Mouse (Mus musculus) intestine, embryonic 14.5 days (tissue): ENCODE measurements around the gene Mettl2. TPM values are rescaled to one million over a fixed set of nuclear protein-coding genes. Genes with fewer than 3 reads are reported as not detected.
"Not testable (repeated sequence)": the region's sequence is repeated elsewhere in the genome, so short reads cannot be mapped to it uniquely, and the experiment has no call there.

Source experiments
- ATAC-seq: fragments of 200-750 bp; cut with Nextera tagmentation; replicated peaks from 2 replicates; pipeline ENCODE4 v1.8.0; 2017; ENCODE audit warnings: low read depth, moderate number of reproducible peaks, moderate TSS enrichment, moderate library complexity; ENCODE audit not compliant: low FRiP score, low TSS enrichment
- DNase-seq: peaks from one replicate; pipeline ENCODE4 v3.0.0-alpha.2; 2018; ENCODE audit warnings: low spot score
- H3K27ac ChIP-seq: fragments of 300-500 bp; sonication (generic); 2 replicates; pipeline ENCODE4 v1.5.1; 2014; ENCODE audit warnings: low read depth, mild to moderate bottlenecking, control low read depth
- H3K27me3 ChIP-seq: fragments of 300-500 bp; sonication (generic); replicated peaks from 2 replicates; pipeline ENCODE4 v1.6.1; 2014; ENCODE audit warnings: low read length, control low read depth; ENCODE audit not compliant: control insufficient read depth, insufficient read depth
- H3K36me3 ChIP-seq: fragments of 300-500 bp; sonication (generic); 2 replicates; pipeline ENCODE4 v1.6.1; 2014; ENCODE audit warnings: low read length, control low read depth; ENCODE audit not compliant: control insufficient read depth, insufficient read depth
- H3K4me1 ChIP-seq: fragments of 300-500 bp; sonication (generic); replicated peaks from 2 replicates; pipeline ENCODE4 v1.6.1; 2014; ENCODE audit warnings: low read length, control low read depth, mixed read lengths; ENCODE audit not compliant: control insufficient read depth, insufficient read depth
- H3K4me2 ChIP-seq: fragments of 300-500 bp; sonication (generic); 2 replicates; pipeline ENCODE4 v1.6.1; 2014; ENCODE audit warnings: low read length
- H3K4me3 ChIP-seq: fragments of 300-500 bp; sonication (generic); 2 replicates; pipeline ENCODE4 v1.5.1; 2014; ENCODE audit warnings: low read depth, low read length, control low read depth, mixed read lengths
- H3K9ac ChIP-seq: fragments of 300-500 bp; sonication (generic); 2 replicates; pipeline ENCODE4 v1.6.1; 2014; ENCODE audit warnings: mild to moderate bottlenecking, low read length
- H3K9me3 ChIP-seq: fragments of 300-500 bp; sonication (generic); 2 replicates; pipeline ENCODE4 v1.6.1; 2016; ENCODE audit warnings: low read length, control low read depth; ENCODE audit not compliant: control insufficient read depth
- WGBS: fragments of 180-500 bp; shearing (Covaris S2); extraction: QIAGEN DNeasy Blood & Tissue Kit; methylation state at CpG from one replicate; pipeline ENCODE4 v1.1.7; 2014; 5-methylcytosine and 5-hydroxymethylcytosine counted together
- polyA plus RNA-seq: library from polyadenylated mRNA; unstranded; fragments of >200 nt; fragmentation: Nextera tagmentation; extraction: Ambion mirVana; gene quantifications from 2 replicates; pipeline ENCODE4 v1.2.1, GENCODE M21; 2014

The Mettl2 gene
- 40.7 and 48.6 TPM in 2 replicates for polyA plus RNA-seq

- Histone ChIP-seq H3K4me3 (peak within 1 kb of the TSS; percentile 80), H3K9ac (peak within 1 kb of the TSS; percentile 65), H3K4me2 (peak within 1 kb of the TSS; percentile 95), H3K27ac (peak within 1 kb of the TSS; percentile 75), H3K4me1 (peaks cover 9% of the 10 kb centered on the region), H3K36me3 (peaks cover 24% of the 10 kb centered on the region), H3K9me3 (no peaks in the 10 kb centered on the region), H3K27me3 (no peaks in the 10 kb centered on the region)
- WGBS, result 1% methylated on average over 37 of the region's 38 CpGs
- peak; percentile 92 for DNase-seq
- peak; percentile 91 for ATAC-seq
Observed at GRCm38 (mm10) chr11:105125735-105126519, at the start of gene Mettl2. Gene Mettl2 (plus strand): TSS chr11:105126425.

GRCm38 (mm10) chr11:105112448-105112847, 13.8 kb upstream of the Mettl2 start:
- not testable (repeated sequence) for H3K9ac ChIP-seq, H3K4me1 ChIP-seq, H3K27ac ChIP-seq, H3K27me3 ChIP-seq, DNase-seq, H3K9me3 ChIP-seq, H3K36me3 ChIP-seq, H3K4me3 ChIP-seq, H3K4me2 ChIP-seq, ATAC-seq
- 81% methylated on average over 22 of the region's 22 CpGs for WGBS

GRCm38 (mm10) chr11:105117814-105118213, 8.4 kb upstream of the Mettl2 start:
- Histone ChIP-seq H3K4me3 (no peak overlapping the region), H3K4me2 (no peak overlapping the region)
- WGBS, result 88% methylated on average over 7 of the region's 7 CpGs

GRCm38 (mm10) chr11:105120551-105121061, 5.6 kb upstream of the Mettl2 start:
- Histone ChIP-seq H3K9me3 (no peaks in the 10 kb centered on the region), H3K4me1 (no peaks in the 10 kb centered on the region), H3K4me2 (no peak overlapping the region), H3K9ac (no peak overlapping the region), H3K36me3 (no peaks in the 10 kb centered on the region), H3K27me3 (no peaks in the 10 kb centered on the region), H3K4me3 (no peak overlapping the region), H3K27ac (no peak overlapping the region)
- 38% methylated on average over 4 of the region's 4 CpGs for WGBS
- no peak for DNase-seq
- ATAC-seq, result no peak

More at GRCm38 (mm10) chr11:105117814-105118213, 8.4 kb upstream of the Mettl2 start:
- ATAC-seq (no peak), DNase-seq (no peak)
- Histone ChIP-seq H3K9me3 (no peaks in the 10 kb centered on the region), H3K36me3 (no peaks in the 10 kb centered on the region), H3K27ac (no peak overlapping the region), H3K4me1 (no peaks in the 10 kb centered on the region), H3K27me3 (no peaks in the 10 kb centered on the region), H3K9ac (no peak overlapping the region)

- DNase-seq, H3K4me2 ChIP-seq, H3K4me1 ChIP-seq, H3K27me3 ChIP-seq, ATAC-seq, H3K27ac ChIP-seq, H3K36me3 ChIP-seq, H3K9ac ChIP-seq, H3K9me3 ChIP-seq, H3K4me3 ChIP-seq: not testable (repeated sequence)
- WGBS, result 78% methylated on average over 5 of the region's 5 CpGs
Observed at GRCm38 (mm10) chr11:105121792-105122191, 4.4 kb upstream of the Mettl2 start.

- H3K9me3 ChIP-seq, result no peaks in the 10 kb centered on the region
- H3K27me3 ChIP-seq, result no peaks in the 10 kb centered on the region
- no peak overlapping the region for H3K4me3 ChIP-seq
- H3K9ac ChIP-seq, result no peak overlapping the region
- ATAC-seq, result no peak
- 14% methylated on average over 9 of the region's 9 CpGs for WGBS
- no peak overlapping the region for H3K27ac ChIP-seq
- H3K4me2 ChIP-seq, result no peak overlapping the region
- DNase-seq, result peak; percentile 53
- H3K4me1 ChIP-seq, result peaks cover 9% of the 10 kb centered on the region
- peaks cover 8% of the 10 kb centered on the region; the same call in 1 of the 2 replicates for H3K36me3 ChIP-seq
Observed at GRCm38 (mm10) chr11:105123986-105124385, 2.2 kb upstream of the Mettl2 start.

- Histone ChIP-seq H3K9me3 (no peaks in the 10 kb centered on the region), H3K4me2 (peak overlapping the region; percentile 95), H3K4me3 (peak overlapping the region; percentile 80), H3K27me3 (no peaks in the 10 kb centered on the region), H3K4me1 (peaks cover 9% of the 10 kb centered on the region), H3K9ac (peak overlapping the region; percentile 65), H3K36me3 (peaks cover 30% of the 10 kb centered on the region), H3K27ac (no peak overlapping the region)
- DNase-seq (no peak), ATAC-seq (no peak)
- under 1% methylated on average over 49 of the region's 49 CpGs for WGBS
Observed at GRCm38 (mm10) chr11:105126520-105127029, 350 bp downstream of the Mettl2 start.

- ATAC-seq, result no peak
- no peak overlapping the region for H3K9ac ChIP-seq
- no peaks in the 10 kb centered on the region for H3K9me3 ChIP-seq
- DNase-seq, result no peak
- H3K27ac ChIP-seq, result no peak overlapping the region
- no peak overlapping the region for H3K4me2 ChIP-seq
- no peaks in the 10 kb centered on the region for H3K27me3 ChIP-seq
- no peak overlapping the region for H3K4me3 ChIP-seq
- 85% methylated on average over 7 of the region's 7 CpGs for WGBS
- no peaks in the 10 kb centered on the region for H3K4me1 ChIP-seq
- peaks cover 93% of the 10 kb centered on the region for H3K36me3 ChIP-seq
Observed at GRCm38 (mm10) chr11:105135692-105136091, 9.5 kb downstream of the Mettl2 start.
